Mouse (Mus musculus): Measurements from ENCODE around the gene Prodh2. TPM values are rescaled to one million over a fixed set of nuclear protein-coding genes. Genes with fewer than 3 reads are reported as not detected.
"Not testable (repeated sequence)": the region's sequence is repeated elsewhere in the genome, so short reads cannot be mapped to it uniquely, and the experiment has no call there.

Prodh2 gene
- polyA plus RNA-seq, 1 experiment from 2014 or later = not detected

- DNase-seq (ENCODE audit: low spot score) = no peak
- Histone ChIP-seq H3K27ac (replicated peaks) (no peak overlapping the region), H3K9me3 (replicated peaks) (0 out of 2 replicates have a peak, but pooled peaks cover 2% of the 10 kb centered on the region), H3K27me3 (ENCODE audit: low read depth, poor library complexity, severe bottlenecking) (peaks cover 100% of the 10 kb centered on the region), H3K4me1 (peaks cover 32% of the 10 kb centered on the region), H3K36me3 (no peaks in the 10 kb centered on the region), H3K4me3 (no peak overlapping the region)
- WGBS = 35% methylated on average over 6 of the region's 6 CpGs
Observed at GRCm38 (mm10) chr7:30459484-30459883, 33.9 kb upstream of the Prodh2 start.

- DNase-seq (ENCODE audit: low spot score) = no peak
- WGBS = 26% methylated on average over 7 of the region's 7 CpGs
Observed at GRCm38 (mm10) chr7:30463568-30463967, 29.9 kb upstream of the Prodh2 start.

GRCm38 (mm10) chr7:30463996-30464395 lies 29.4 kb upstream of the Prodh2 start:
- Histone ChIP-seq H3K27ac (replicated peaks) (no peak overlapping the region), H3K4me1 (peaks cover 17% of the 10 kb centered on the region), H3K4me3 (no peak overlapping the region), H3K9me3 (replicated peaks) (no peaks in the 10 kb centered on the region), H3K36me3 (no peaks in the 10 kb centered on the region), H3K27me3 (ENCODE audit: low read depth, poor library complexity, severe bottlenecking) (peaks cover 97% of the 10 kb centered on the region)
- WGBS = 14% methylated on average over 4 of the region's 4 CpGs
- no peak for DNase-seq (ENCODE audit: low spot score)

More at GRCm38 (mm10) chr7:30463568-30463967, 29.9 kb upstream of the Prodh2 start:
- H3K36me3 ChIP-seq = no peaks in the 10 kb centered on the region
- no peak overlapping the region for H3K4me3 ChIP-seq
- H3K4me1 ChIP-seq = peaks cover 19% of the 10 kb centered on the region
- H3K27ac ChIP-seq (replicated peaks) = no peak overlapping the region
- H3K9me3 ChIP-seq (replicated peaks) = no peaks in the 10 kb centered on the region
- H3K27me3 ChIP-seq (ENCODE audit: low read depth, poor library complexity, severe bottlenecking) = peaks cover 100% of the 10 kb centered on the region

GRCm38 (mm10) chr7:30464816-30465300 lies 28.6 kb upstream of the Prodh2 start:
- peaks cover 90% of the 10 kb centered on the region for H3K27me3 ChIP-seq (ENCODE audit: low read depth, poor library complexity, severe bottlenecking)
- no peak for DNase-seq (ENCODE audit: low spot score)
- H3K4me1 ChIP-seq = peaks cover 11% of the 10 kb centered on the region
- no peak overlapping the region for H3K4me3 ChIP-seq
- WGBS = 19% methylated on average over 6 of the region's 6 CpGs
- H3K36me3 ChIP-seq = no peaks in the 10 kb centered on the region
- H3K27ac ChIP-seq (replicated peaks) = no peak overlapping the region
- H3K9me3 ChIP-seq (replicated peaks) = no peaks in the 10 kb centered on the region

DNA sequence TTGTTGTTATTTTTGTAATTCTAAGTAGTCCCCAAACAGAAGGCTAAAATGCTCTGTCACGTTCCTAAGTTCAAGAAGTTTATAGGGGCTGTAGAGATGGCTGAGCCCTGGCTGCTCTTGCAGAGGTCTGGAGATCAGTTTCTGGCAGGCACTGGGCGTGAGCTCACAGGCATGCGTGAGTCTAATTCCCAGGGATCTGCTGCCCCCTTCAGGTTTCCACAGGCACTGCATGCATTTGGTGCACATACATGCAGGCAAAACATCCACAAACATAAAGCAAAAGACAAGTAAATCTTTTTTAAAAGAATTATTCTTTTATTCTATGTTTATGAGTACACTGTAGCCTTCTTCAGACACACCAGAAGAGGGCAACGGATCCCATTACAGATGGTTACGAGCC lies 21.0 kb upstream of the Prodh2 start:
- peaks cover 23% of the 10 kb centered on the region for H3K27me3 ChIP-seq (ENCODE audit: low read depth, poor library complexity, severe bottlenecking)
- H3K4me3 ChIP-seq = no peak overlapping the region
- no peak overlapping the region for H3K27ac ChIP-seq (replicated peaks)
- H3K4me1 ChIP-seq = peaks cover 3% of the 10 kb centered on the region
- WGBS = 51% methylated on average over 5 of the region's 5 CpGs
- peak; percentile 56 for DNase-seq (ENCODE audit: low spot score)
- no peaks in the 10 kb centered on the region for H3K36me3 ChIP-seq
- H3K9me3 ChIP-seq (replicated peaks) = peaks cover 4% of the 10 kb centered on the region; the same call in 1 of the 2 replicates

GRCm38 (mm10) chr7:30474999-30475398 lies 18.4 kb upstream of the Prodh2 start:
- Histone ChIP-seq H3K27me3 (ENCODE audit: low read depth, poor library complexity, severe bottlenecking) (0 out of 2 replicates have a peak, but pooled peaks cover 18% of the 10 kb centered on the region), H3K27ac (replicated peaks) (no peak overlapping the region), H3K36me3 (no peaks in the 10 kb centered on the region), H3K4me3 (no peak overlapping the region), H3K4me1 (peaks cover 15% of the 10 kb centered on the region), H3K9me3 (replicated peaks) (peaks cover 4% of the 10 kb centered on the region; the same call in 1 of the 2 replicates)
- WGBS = 73% methylated on average over 4 of the region's 4 CpGs
- no peak for DNase-seq (ENCODE audit: low spot score)

GRCm38 (mm10) chr7:30476136-30476535 lies 17.3 kb upstream of the Prodh2 start:
- H3K9me3 ChIP-seq (replicated peaks); H3K27ac ChIP-seq (replicated peaks); DNase-seq (ENCODE audit: low spot score); H3K4me3 ChIP-seq; H3K36me3 ChIP-seq: not testable (repeated sequence)
- Histone ChIP-seq H3K27me3 (ENCODE audit: low read depth, poor library complexity, severe bottlenecking) (0 out of 2 replicates have a peak, but pooled peaks cover 11% of the 10 kb centered on the region), H3K4me1 (peaks cover 15% of the 10 kb centered on the region)
- 88% methylated on average over 7 of the region's 7 CpGs for WGBS

DNA sequence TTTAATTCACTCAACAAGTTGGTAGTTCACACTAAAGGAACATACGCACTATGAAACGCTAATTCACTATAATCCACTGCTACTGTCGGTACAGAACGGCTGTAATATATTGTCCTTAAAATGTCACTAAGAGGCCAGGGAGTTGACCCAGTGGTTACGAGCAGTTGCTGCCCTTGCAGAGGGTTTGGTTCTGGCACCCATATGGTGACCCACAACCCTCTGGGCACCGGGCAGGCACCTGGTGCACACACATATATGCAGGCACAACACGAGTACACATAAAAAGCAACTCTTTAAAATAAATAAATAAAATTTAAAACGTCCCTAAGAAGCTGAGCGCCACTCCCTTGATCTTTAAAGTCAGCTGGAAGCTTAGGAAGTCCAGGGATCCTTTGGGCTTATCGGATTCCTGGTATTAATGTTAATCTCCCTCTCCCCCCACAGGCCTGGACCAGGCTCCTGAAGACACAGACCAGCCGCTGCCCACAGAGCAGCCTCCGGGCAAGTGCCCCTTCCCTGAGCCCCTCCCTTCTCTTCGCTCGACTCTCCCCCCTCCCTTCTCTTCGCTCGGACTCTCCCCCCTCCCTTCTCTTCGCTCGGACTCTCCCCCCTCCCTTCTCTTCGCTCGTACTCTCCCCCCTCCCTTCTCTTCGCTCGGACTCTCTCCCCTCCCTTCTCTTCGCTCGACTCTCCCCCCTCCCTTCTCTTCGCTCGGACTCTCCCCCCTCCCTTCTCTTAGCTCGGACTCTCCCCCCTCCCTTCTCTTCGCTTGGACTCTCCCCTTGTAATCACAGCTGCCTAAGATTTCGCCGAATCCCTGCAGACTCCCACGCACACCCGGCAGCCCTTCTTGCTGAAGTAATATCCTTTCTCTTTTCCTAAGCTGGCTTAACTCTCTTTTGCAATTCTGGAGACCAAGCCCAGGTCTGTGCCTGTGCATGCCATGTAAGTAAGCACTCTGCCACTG lies 15.7 kb upstream of the Prodh2 start:
- peak overlapping the region; percentile 50 for H3K4me3 ChIP-seq
- H3K27me3 ChIP-seq (ENCODE audit: low read depth, poor library complexity, severe bottlenecking) = 0 out of 2 replicates have a peak, but pooled peaks cover 11% of the 10 kb centered on the region
- H3K27ac ChIP-seq (replicated peaks) = peak overlapping the region; percentile 71
- H3K9me3 ChIP-seq (replicated peaks) = peaks cover 4% of the 10 kb centered on the region; the same call in 1 of the 2 replicates
- DNase-seq (ENCODE audit: low spot score) = peak; percentile 49
- H3K36me3 ChIP-seq = no peaks in the 10 kb centered on the region
- H3K4me1 ChIP-seq = peaks cover 15% of the 10 kb centered on the region
- 12% methylated on average over 30 of the region's 32 CpGs for WGBS

DNA sequence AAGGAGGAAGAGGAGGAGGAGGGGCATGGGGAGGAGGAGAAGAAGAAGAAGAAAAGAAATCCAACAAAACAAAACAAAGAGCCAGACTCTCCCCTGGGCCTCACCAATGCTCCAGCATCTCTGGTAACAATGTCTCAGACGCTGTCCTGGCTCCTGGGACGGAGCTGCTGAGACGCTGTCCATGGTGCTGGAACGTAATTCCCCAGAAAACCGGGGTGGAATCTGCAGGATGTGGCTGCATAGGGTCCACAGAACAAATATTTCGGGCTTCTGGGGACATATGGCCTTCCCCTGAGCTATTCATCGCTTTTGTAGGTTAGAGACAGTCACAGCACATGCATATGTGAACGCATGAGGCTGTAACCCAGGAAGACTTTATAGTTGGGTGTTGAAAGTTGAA lies 9.2 kb upstream of the Prodh2 start:
- Histone ChIP-seq H3K4me1 (no peaks in the 10 kb centered on the region), H3K4me3 (no peak overlapping the region), H3K27ac (replicated peaks) (no peak overlapping the region), H3K9me3 (replicated peaks) (no peaks in the 10 kb centered on the region), H3K36me3 (no peaks in the 10 kb centered on the region), H3K27me3 (ENCODE audit: low read depth, poor library complexity, severe bottlenecking) (0 out of 2 replicates have a peak, but pooled peaks cover under 1% of the 10 kb centered on the region)
- 15% methylated on average over 8 of the region's 8 CpGs for WGBS
- peak; percentile 52 for DNase-seq (ENCODE audit: low spot score)

GRCm38 (mm10) chr7:30490251-30490956 lies 3.0 kb upstream of the Prodh2 start:
- WGBS = 39% methylated on average over 16 of the region's 16 CpGs
- H3K4me3 ChIP-seq = no peak overlapping the region
- H3K36me3 ChIP-seq = no peaks in the 10 kb centered on the region
- DNase-seq (ENCODE audit: low spot score) = peak; percentile 52
- H3K27ac ChIP-seq (replicated peaks) = no peak overlapping the region
- no peaks in the 10 kb centered on the region for H3K9me3 ChIP-seq (replicated peaks)
- no peaks in the 10 kb centered on the region for H3K27me3 ChIP-seq (ENCODE audit: low read depth, poor library complexity, severe bottlenecking)
- H3K4me1 ChIP-seq = peaks cover 8% of the 10 kb centered on the region

DNA sequence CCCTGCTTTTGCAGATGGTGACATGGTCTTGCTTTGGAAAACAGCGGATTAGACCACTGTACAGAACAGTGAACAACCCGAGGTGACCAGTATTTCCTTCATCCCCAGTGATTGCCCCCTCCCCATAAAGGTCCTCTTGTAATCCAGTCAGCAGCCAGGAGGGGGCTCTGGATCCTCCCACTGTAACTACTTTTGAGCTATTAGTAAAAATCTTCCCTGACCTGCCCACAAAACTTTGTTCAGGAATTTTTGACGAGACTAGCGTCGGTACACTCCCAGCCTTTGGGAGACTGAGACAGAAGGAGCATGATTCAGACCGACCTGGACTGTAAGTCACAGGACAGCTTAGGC lies 2.5 kb upstream of the Prodh2 start:
- no peaks in the 10 kb centered on the region for H3K27me3 ChIP-seq (ENCODE audit: low read depth, poor library complexity, severe bottlenecking)
- H3K27ac ChIP-seq (replicated peaks) = no peak overlapping the region
- H3K36me3 ChIP-seq = no peaks in the 10 kb centered on the region
- no peak overlapping the region for H3K4me3 ChIP-seq
- H3K4me1 ChIP-seq = peaks cover 8% of the 10 kb centered on the region
- DNase-seq (ENCODE audit: low spot score) = no peak
- 18% methylated on average over 6 of the region's 6 CpGs for WGBS
- no peaks in the 10 kb centered on the region for H3K9me3 ChIP-seq (replicated peaks)

DNA sequence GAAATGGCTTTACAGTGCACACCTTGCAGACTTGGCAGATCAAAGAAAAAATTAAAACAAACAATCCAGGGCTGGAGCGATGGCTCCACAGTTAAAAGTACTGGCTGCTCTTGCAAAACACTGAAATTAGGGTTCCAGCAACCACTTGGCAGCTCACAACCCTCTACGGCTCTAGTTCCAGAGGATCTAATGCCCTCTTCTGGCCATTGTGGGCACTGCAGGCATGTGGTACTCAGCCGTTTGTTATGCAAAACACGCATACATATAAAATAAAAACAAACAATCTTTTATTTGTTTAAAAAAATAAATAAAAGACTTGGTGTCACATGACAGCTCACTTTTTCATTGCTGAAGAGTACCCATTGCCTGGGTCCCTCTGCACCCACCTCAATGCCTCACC lies 657 bp upstream of the Prodh2 start:
- H3K27ac ChIP-seq (replicated peaks) = no peak overlapping the region
- no peaks in the 10 kb centered on the region for H3K27me3 ChIP-seq (ENCODE audit: low read depth, poor library complexity, severe bottlenecking)
- peaks cover 8% of the 10 kb centered on the region for H3K4me1 ChIP-seq
- 21% methylated on average over 4 of the region's 4 CpGs for WGBS
- DNase-seq (ENCODE audit: low spot score) = peak; percentile 78
- H3K4me3 ChIP-seq = no peak overlapping the region
- H3K36me3 ChIP-seq = no peaks in the 10 kb centered on the region
- H3K9me3 ChIP-seq (replicated peaks) = no peaks in the 10 kb centered on the region
